Mouse (Mus musculus) urinary bladder, adult 18-20 months (tissue): ENCODE data around the gene Zc2hc1c.
"Not testable (repeated sequence)": the region's sequence is repeated elsewhere in the genome, so short reads cannot be mapped to it uniquely, and the experiment has no call there.

ENCODE experiments used
- DNase-seq, 2 experiments: peaks; one replicate each; pipeline ENCODE4 v3.0.0; 2022; ENCODE audit warnings: low spot score in 2 of 2, mixed read lengths in 2 of 2

Zc2hc1c gene

DNA sequence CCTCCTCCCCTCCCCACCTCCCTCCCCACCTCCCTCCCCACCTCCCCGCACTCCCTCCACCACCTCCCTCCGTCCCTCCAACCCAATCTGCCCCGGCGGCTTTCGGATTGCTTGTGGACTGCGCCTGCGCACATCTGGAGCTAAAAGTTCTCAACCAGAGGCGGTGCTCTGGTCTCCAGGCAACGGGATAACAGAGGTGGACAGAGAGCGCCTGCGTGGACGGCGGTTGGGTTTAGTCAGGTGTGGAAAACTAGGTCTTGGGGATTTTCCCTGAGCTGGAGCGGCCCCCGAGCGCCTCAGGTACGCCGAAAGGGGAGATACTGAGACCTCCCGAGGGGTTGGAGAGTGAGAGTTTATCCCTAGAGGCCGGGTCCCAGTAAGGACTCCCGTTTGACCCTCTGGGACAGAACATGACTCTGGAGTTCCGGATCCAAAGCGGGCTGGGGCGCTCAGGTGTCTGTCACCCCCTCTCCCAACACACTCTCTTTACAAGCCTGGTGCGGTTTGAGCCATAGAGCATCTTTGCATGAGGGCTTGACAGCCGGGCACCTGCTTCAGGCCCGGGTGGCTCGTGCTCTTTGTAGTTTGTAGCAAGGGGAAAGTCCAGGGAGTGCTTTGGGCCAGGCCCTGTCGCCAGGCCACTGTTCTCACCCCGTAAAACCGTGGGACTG is at the start of gene Zc2hc1c:
Gene Zc2hc1c, plus strand, starts transcription at position 106 of the 671 bp plus-strand sequence.
- peak; percentile 76 to 88 for DNase-seq

GRCm38 (mm10) chr12:85252083-85252482 is 36.3 kb upstream of the Zc2hc1c start:
- DNase-seq: no peak

- DNase-seq: no peak
These were observed 32.2 kb upstream of the Zc2hc1c start for GRCm38 (mm10) chr12:85256074-85256751.

DNA sequence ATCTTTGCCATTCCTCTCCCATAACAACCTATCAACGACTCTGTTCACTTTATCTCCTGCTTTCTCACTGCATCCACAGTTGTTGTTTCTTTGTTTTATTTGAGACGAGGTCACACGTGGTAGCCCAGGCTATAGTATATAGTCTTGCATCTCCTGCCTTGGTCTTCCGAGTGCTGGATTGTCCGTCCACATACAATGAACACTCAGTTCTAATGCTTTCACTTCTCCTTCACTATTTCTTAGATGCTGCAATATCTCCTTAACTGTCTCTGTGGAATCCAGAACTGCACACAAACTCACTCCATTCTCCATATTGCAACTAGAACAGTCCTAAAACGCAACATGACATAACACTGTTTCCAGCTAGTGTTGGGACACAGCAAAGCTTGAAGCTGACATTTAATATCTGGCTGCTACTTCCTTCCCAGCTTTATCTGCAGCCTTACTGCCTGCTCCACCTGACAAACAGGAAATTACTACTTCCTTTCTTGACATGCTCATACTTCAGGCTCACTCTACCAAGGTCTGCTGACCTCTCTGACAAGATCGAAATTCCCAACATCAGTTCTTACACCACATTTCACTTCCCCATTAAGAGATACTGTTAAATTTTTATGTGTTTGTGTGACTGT is 31.3 kb upstream of the Zc2hc1c start:
- DNase-seq: no peak

- DNase-seq: no peak
These were observed 25.9 kb upstream of the Zc2hc1c start for GRCm38 (mm10) chr12:85262489-85262888.

DNA sequence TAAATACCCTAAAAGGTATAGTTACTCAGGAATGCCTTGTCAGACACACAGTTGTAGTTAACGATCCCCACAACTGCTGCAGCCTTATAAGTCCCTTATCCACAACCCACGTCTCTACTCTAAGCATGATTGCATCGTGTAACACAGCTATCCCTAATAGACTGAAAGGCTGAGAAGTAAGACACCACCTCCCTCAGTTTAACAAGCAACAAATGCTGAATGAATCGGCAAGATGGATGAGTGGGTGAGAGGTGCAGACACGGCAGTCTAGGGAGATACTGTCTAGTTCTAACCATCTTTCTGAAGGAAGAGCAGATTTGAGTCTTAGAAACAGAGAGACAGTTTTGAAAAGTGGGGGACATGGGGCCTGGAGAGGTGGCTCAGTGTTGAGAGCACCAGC is 25.2 kb upstream of the Zc2hc1c start:
- DNase-seq: no peak

- DNase-seq: no peak
These were observed 23.9 kb upstream of the Zc2hc1c start for GRCm38 (mm10) chr12:85264531-85264930.

GRCm38 (mm10) chr12:85264940-85265339 is 23.5 kb upstream of the Zc2hc1c start:
- DNase-seq: no peak

GRCm38 (mm10) chr12:85266248-85266647 is 22.1 kb upstream of the Zc2hc1c start:
- no peak for DNase-seq

DNA sequence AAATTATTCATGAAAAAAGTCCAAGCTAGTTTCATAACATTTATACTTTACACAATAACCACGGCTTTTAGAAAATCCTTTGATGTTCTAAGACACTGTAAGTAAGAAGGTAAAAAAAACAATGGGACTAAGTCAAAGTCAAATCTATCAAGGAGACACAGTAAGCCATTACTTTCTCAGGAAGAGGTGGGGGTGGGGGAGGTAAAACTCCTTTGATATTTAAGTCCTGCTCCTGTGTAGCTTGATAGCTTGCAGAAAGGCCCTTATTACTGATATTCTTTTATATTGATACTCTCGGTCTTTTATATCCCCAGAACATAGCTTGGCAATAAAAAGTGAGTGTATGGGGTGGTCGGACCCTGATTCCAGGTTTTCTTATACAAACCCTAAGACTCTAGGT is 18.6 kb upstream of the Zc2hc1c start:
- no peak for DNase-seq

GRCm38 (mm10) chr12:85270319-85270718 is 18.1 kb upstream of the Zc2hc1c start, which contains the start of gene Mlh3:
Mlh3 (minus strand) TSS chr12:85270599.
- DNase-seq: peak; percentile 78 to 82

DNA sequence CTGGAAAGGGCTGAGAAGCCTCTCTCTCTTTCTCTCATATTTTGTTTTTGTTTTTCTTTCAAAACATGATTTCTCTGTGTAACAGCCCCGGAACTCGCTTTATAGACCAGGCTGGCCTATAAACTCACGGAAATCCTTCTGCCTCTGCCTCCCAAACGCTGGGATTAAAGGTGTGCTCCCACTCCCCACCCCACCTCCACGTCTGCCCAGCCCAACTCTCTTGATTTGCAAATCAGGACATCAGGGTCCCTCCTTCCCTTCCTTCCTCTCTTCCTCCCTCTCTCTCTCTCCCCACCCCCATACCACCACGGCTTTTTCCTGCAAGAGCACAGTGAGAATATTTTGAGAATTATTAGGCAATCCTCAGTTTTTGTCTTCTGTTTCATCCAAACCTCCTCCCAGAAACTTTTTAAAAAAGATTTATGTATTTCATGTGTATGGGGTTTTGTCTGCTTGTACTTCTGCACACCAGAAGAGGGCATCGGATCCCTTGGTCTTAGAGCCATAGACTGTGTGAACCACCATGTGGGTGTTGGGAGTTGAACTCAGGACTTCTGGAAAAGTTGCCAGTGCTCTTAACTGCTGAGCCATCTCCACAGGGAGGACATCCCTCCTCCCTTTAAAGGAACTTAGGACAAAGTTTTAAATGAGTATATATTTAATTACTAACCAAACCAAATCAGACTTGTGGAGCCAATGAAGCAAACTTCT is 17.1 kb upstream of the Zc2hc1c start:
- no peak for DNase-seq

- DNase-seq: no peak
These were observed 16.6 kb upstream of the Zc2hc1c start for GRCm38 (mm10) chr12:85271843-85272206.

- DNase-seq: peak; percentile 28 to 47
These were observed 14.9 kb upstream of the Zc2hc1c start for GRCm38 (mm10) chr12:85273508-85273907.

GRCm38 (mm10) chr12:85276273-85276672 is 12.1 kb upstream of the Zc2hc1c start:
- DNase-seq: no peak

GRCm38 (mm10) chr12:85278919-85279318 is 9.5 kb upstream of the Zc2hc1c start:
- no peak for DNase-seq

- no peak for DNase-seq
These were observed 8.9 kb upstream of the Zc2hc1c start for GRCm38 (mm10) chr12:85279396-85280080.

GRCm38 (mm10) chr12:85280105-85280844 is 8.1 kb upstream of the Zc2hc1c start:
- peak; percentile 97 to 99 for DNase-seq

GRCm38 (mm10) chr12:85280845-85281651 is 7.3 kb upstream of the Zc2hc1c start:
- DNase-seq: no peak

- not testable (repeated sequence) for DNase-seq
These were observed 6.6 kb upstream of the Zc2hc1c start for GRCm38 (mm10) chr12:85281756-85282155.
